Mouse (Mus musculus): ENCODE data around the gene Wdr66.

GRCm38 (mm10) chr5:123324242-123324641, 72.3 kb downstream of the Wdr66 start:
- TF ChIP-seq CTCF (IDR thresholded peaks at IDR 0.05; ENCODE audit: insufficient read depth, low read depth, low read length) (no peak), POLR2A (IDR thresholded peaks at IDR 0.05; ENCODE audit: insufficient read depth, low read depth, low read length) (no peak)

Measured in olfactory bulb, adult 2 months (tissue).